ENCODE assay signal across 9 mouse cellular contexts in genomic region chr1:134560396-134560795, GRCm38 (mm10). TPM values are rescaled to one million over a fixed set of nuclear protein-coding genes. Genes with fewer than 3 reads are reported as not detected.
DNase-seq lines count a peak whose midpoint lies in the region; ATAC-seq and TF ChIP-seq lines count a peak whose summit lies in the region.
"Had no signal": no experiment of that assay in that cellular context is flagged by ENCODE, and none has a peak within 500 bp of the region (broad histone marks: within the 10 kb centered on the region; RNA-seq: fewer than 3 reads in every experiment).

No protein-coding gene starts in this region.

- WGBS in embryonic facial prominence, embryonic 14.5 days = 0% methylated on average over 8 of the region's 50 CpGs
- 0% methylated on average over 41 of the region's 50 CpGs for WGBS in hindbrain, embryonic 15.5 days
- WGBS in liver, embryonic 11.5 days = under 1% methylated on average over 49 of the region's 50 CpGs
- 0% methylated on average over 32 of the region's 50 CpGs for WGBS in neural tube, embryonic 13.5 days

- H3K27ac ChIP-seq in ES-Bruce4 (ENCODE audit: insufficient read depth, low read length) = no peak overlapping the region; the same call in 1 of the 2 replicates
- peak overlapping the region; percentile 94 for H3K27ac ChIP-seq in embryonic facial prominence, embryonic 14.5 days (replicated peaks; ENCODE audit: low read depth, low read length)
- H3K27ac ChIP-seq in hindbrain, embryonic 15.5 days (replicated peaks) = peak overlapping the region; percentile 94
- peak overlapping the region; percentile 82 for H3K27ac ChIP-seq in liver, embryonic 11.5 days (ENCODE audit: low read depth, low read length)
- H3K27ac ChIP-seq in neural tube, embryonic 13.5 days (replicated peaks) = peak overlapping the region; percentile 94

- no peaks in the 10 kb centered on the region for H3K27me3 ChIP-seq in ES-Bruce4 (ENCODE audit: control insufficient read depth, insufficient read depth, low read length, poor library complexity, severe bottlenecking)
- H3K27me3 ChIP-seq in embryonic facial prominence, embryonic 14.5 days (replicated peaks; ENCODE audit: control insufficient read depth, insufficient read depth, low read length) = no peaks in the 10 kb centered on the region
- H3K27me3 ChIP-seq in hindbrain, embryonic 15.5 days = no peaks in the 10 kb centered on the region
- H3K27me3 ChIP-seq in liver, embryonic 11.5 days (replicated peaks; ENCODE audit: control insufficient read depth, insufficient read depth, low read length) = no peaks in the 10 kb centered on the region
- H3K27me3 ChIP-seq in neural tube, embryonic 13.5 days = no peaks in the 10 kb centered on the region

- TF ChIP-seq POLR2A in ES-Bruce4 (IDR thresholded peaks at IDR 0.05; ENCODE audit: insufficient read depth, low read length) = no peak

- peak overlapping the region; percentile 62 for H3K4me3 ChIP-seq in ES-Bruce4 (ENCODE audit: low read depth, low read length)
- H3K4me3 ChIP-seq in embryonic facial prominence, embryonic 14.5 days (ENCODE audit: low read depth, low read length) = peak overlapping the region; percentile 100
- H3K4me3 ChIP-seq in hindbrain, embryonic 15.5 days = peak overlapping the region; percentile 87
- peak overlapping the region; percentile 98 for H3K4me3 ChIP-seq in liver, embryonic 11.5 days (ENCODE audit: low read depth, low read length)
- peak overlapping the region; percentile 88 for H3K4me3 ChIP-seq in neural tube, embryonic 13.5 days

- H3K9ac ChIP-seq in ES-Bruce4 (ENCODE audit: low read depth, poor library complexity, severe bottlenecking) = peak overlapping the region; percentile 99
- H3K9ac ChIP-seq in embryonic facial prominence, embryonic 14.5 days (ENCODE audit: low read depth, low read length) = peak overlapping the region; percentile 100
- peak overlapping the region; percentile 97 for H3K9ac ChIP-seq in hindbrain, embryonic 15.5 days
- H3K9ac ChIP-seq in liver, embryonic 11.5 days (ENCODE audit: low read depth, low read length) = peak overlapping the region; percentile 96
- H3K9ac ChIP-seq in neural tube, embryonic 13.5 days = peak overlapping the region; percentile 98

- ATAC-seq in embryonic facial prominence, embryonic 14.5 days (ENCODE audit: low read depth) = no peak
- ATAC-seq in hindbrain, embryonic 15.5 days (ENCODE audit: low FRiP score, low read depth) = 0 out of 2 replicates have a peak, but pooled peaks have one; percentile 0
- no peak for ATAC-seq in liver, embryonic 11.5 days (replicated peaks; ENCODE audit: low FRiP score)
- ATAC-seq in neural tube, embryonic 13.5 days (ENCODE audit: low read depth) = peak; percentile 1; the same call in 1 of the 2 replicates

- TF ChIP-seq EP300 in ES-Bruce4 (IDR thresholded peaks at IDR 0.05; ENCODE audit: insufficient read depth, low read depth, low read length) = no peak

- no peaks in the 10 kb centered on the region for H3K9me3 ChIP-seq in ES-Bruce4 (replicated peaks; ENCODE audit: control insufficient read depth, insufficient read depth, low read length, poor library complexity, severe bottlenecking)
- no peaks in the 10 kb centered on the region for H3K9me3 ChIP-seq in embryonic facial prominence, embryonic 14.5 days (ENCODE audit: control insufficient read depth, low read length)
- no peaks in the 10 kb centered on the region for H3K9me3 ChIP-seq in hindbrain, embryonic 15.5 days
- no peaks in the 10 kb centered on the region for H3K9me3 ChIP-seq in liver, embryonic 11.5 days (ENCODE audit: control insufficient read depth, low read length)
- H3K9me3 ChIP-seq in neural tube, embryonic 13.5 days = no peaks in the 10 kb centered on the region

- H3K4me1 ChIP-seq in ES-Bruce4 (ENCODE audit: control insufficient read depth, insufficient read depth, low read length) = peaks cover 6% of the 10 kb centered on the region
- peaks cover 12% of the 10 kb centered on the region for H3K4me1 ChIP-seq in embryonic facial prominence, embryonic 14.5 days (ENCODE audit: control insufficient read depth, insufficient read depth, low read length)
- peaks cover 36% of the 10 kb centered on the region for H3K4me1 ChIP-seq in hindbrain, embryonic 15.5 days (replicated peaks)
- peaks cover 25% of the 10 kb centered on the region for H3K4me1 ChIP-seq in liver, embryonic 11.5 days (replicated peaks; ENCODE audit: control insufficient read depth, insufficient read depth, low read length)
- peaks cover 56% of the 10 kb centered on the region for H3K4me1 ChIP-seq in neural tube, embryonic 13.5 days (replicated peaks)

- no peaks in the 10 kb centered on the region for H3K36me3 ChIP-seq in ES-Bruce4 (ENCODE audit: control insufficient read depth, insufficient read depth, low read length, poor library complexity, severe bottlenecking)
- no peaks in the 10 kb centered on the region for H3K36me3 ChIP-seq in embryonic facial prominence, embryonic 14.5 days (ENCODE audit: control insufficient read depth, insufficient read depth, low read length)
- no peaks in the 10 kb centered on the region for H3K36me3 ChIP-seq in hindbrain, embryonic 15.5 days
- no peaks in the 10 kb centered on the region for H3K36me3 ChIP-seq in liver, embryonic 11.5 days (ENCODE audit: control insufficient read depth, insufficient read depth, low read length)
- H3K36me3 ChIP-seq in neural tube, embryonic 13.5 days = no peaks in the 10 kb centered on the region

- H3K4me2 ChIP-seq in embryonic facial prominence, embryonic 14.5 days (ENCODE audit: low read depth, low read length) = peak overlapping the region; percentile 58
- H3K4me2 ChIP-seq in hindbrain, embryonic 15.5 days = peak overlapping the region; percentile 55
- peak overlapping the region; percentile 89 for H3K4me2 ChIP-seq in liver, embryonic 11.5 days
- peak overlapping the region; percentile 83 for H3K4me2 ChIP-seq in neural tube, embryonic 13.5 days

- DNase-seq in gastrocnemius, adult 18-20 months (ENCODE audit: low spot score) = peak; percentile 38
- no peak for DNase-seq in gastrocnemius, postnatal 25 days
- DNase-seq in embryonic facial prominence, embryonic 14.5 days (ENCODE audit: low spot score) = no peak
- no peak for DNase-seq in liver, embryonic 11.5 days (ENCODE audit: low spot score)
- peak; percentile 74 for DNase-seq in thymus, postnatal 4 days

- no peak for TF ChIP-seq CTCF in ES-Bruce4 (IDR thresholded peaks at IDR 0.05; ENCODE audit: low read depth, low read length)

RNA-seq across cellular contexts. Expression of gene Kdm5b, which starts 0.4 kb away (rescaled TPM):
- 1 to 10 TPM; 8.0 to 8.3 TPM for total RNA-seq in gastrocnemius, adult 18-20 months (2021)
- total RNA-seq in gastrocnemius, postnatal 25 days (2021) = 10 to 100 TPM; 11.3 to 11.7 TPM
- polyA plus RNA-seq in ES-Bruce4 (2011; ENCODE audit: insufficient read depth, insufficient read length, low read depth, missing spikeins) = 161 and 181 TPM in 2 replicates
- 63.0 and 68.5 TPM in 2 replicates for polyA plus RNA-seq in embryonic facial prominence, embryonic 14.5 days (2014; fragmentation: Nextera tagmentation; extraction: Ambion mirVana)
- 67.9 and 69.6 TPM in 2 replicates for polyA plus RNA-seq in hindbrain, embryonic 15.5 days (2015; fragmentation: Nextera tagmentation; extraction: Ambion mirVana)
- polyA plus RNA-seq in liver, embryonic 11.5 days (2014; fragmentation: Nextera tagmentation; extraction: Ambion mirVana) = 30.8 and 32.9 TPM in 2 replicates
- polyA plus RNA-seq in neural tube, embryonic 13.5 days (2015; fragmentation: Nextera tagmentation; extraction: Ambion mirVana) = 90.2 and 98.9 TPM in 2 replicates

RNA-seq across cellular contexts. Expression of gene Mgat4e, which starts 10.9 kb away (rescaled TPM):
- total RNA-seq in gastrocnemius, adult 18-20 months (2021) = not detected
- not detected for total RNA-seq in gastrocnemius, postnatal 25 days (2021)
- polyA plus RNA-seq in ES-Bruce4 (2011; ENCODE audit: insufficient read depth, insufficient read length, low read depth, missing spikeins) = 1.3 and 1.6 TPM in 2 replicates
- polyA plus RNA-seq in embryonic facial prominence, embryonic 14.5 days (2014; fragmentation: Nextera tagmentation; extraction: Ambion mirVana) = not detected in 2 replicates
- not detected in 2 replicates for polyA plus RNA-seq in hindbrain, embryonic 15.5 days (2015; fragmentation: Nextera tagmentation; extraction: Ambion mirVana)
- not detected in 2 replicates for polyA plus RNA-seq in liver, embryonic 11.5 days (2014; fragmentation: Nextera tagmentation; extraction: Ambion mirVana)
- not detected in 2 replicates for polyA plus RNA-seq in neural tube, embryonic 13.5 days (2015; fragmentation: Nextera tagmentation; extraction: Ambion mirVana)
- polyA plus RNA-seq: frontal cortex, adult 2 months had no signal

Comparison
In these comparisons a context has a peak if more than half of its experiments do, and no peak if none do; other contexts are left out.
1. DNase-seq: peak in gastrocnemius, adult 18-20 months (single experiment) and thymus, postnatal 4 days (single experiment); none in gastrocnemius, postnatal 25 days (single experiment), embryonic facial prominence, embryonic 14.5 days (single experiment) and liver, embryonic 11.5 days (single experiment).
2. ATAC-seq: peak in hindbrain, embryonic 15.5 days (single experiment) and neural tube, embryonic 13.5 days (single experiment); none in embryonic facial prominence, embryonic 14.5 days (single experiment) and liver, embryonic 11.5 days (single experiment).
3. Peak in every context shown above with its lines, with median percentiles within 50 percentile points of each other: H3K4me3 ChIP-seq, H3K9ac ChIP-seq and H3K4me2 ChIP-seq.